Mouse (Mus musculus): ENCODE measurements around the gene Nfatc2ip.

DNA sequence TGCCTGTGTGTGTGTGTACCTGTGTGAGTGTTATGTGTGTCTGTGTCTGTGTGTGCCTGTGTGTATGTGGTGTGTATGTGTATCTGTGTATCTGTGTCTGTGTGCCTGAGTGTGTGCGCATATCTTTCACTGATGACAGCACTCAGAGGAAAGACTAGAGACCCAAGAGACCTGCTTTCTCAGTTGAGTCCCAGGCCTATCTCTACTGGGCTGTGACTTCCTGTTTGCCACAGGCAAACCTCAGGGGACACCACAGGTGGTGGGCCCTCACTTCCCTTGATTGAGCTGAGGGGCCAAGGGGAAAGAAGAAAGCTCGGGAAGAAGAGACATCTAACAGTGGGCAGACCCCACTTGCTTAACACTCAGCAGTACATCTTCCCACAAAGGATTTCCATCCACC lies 20.1 kb upstream of the Nfatc2ip start:
- TF ChIP-seq POLR2A (IDR thresholded peaks at IDR 0.05; ENCODE audit: control insufficient read depth, low read depth, low read length) (no peak), CTCF (IDR thresholded peaks at IDR 0.05; ENCODE audit: control insufficient read depth, insufficient read depth, insufficient replicate concordance, low read depth, low read length) (no peak)

Data from testis, adult 2 months (tissue).